Mouse (Mus musculus) heart, embryonic 11.5 days (tissue): ENCODE results near the gene Insrr. TPM values are rescaled to one million over a fixed set of nuclear protein-coding genes. Genes with fewer than 3 reads are reported as not detected.

ENCODE experiments used
- ATAC-seq: fragments of 200-750 bp; cut with Nextera tagmentation; replicated peaks from 2 replicates; pipeline ENCODE4 v1.8.0; 2017; ENCODE audit warnings: moderate library complexity; ENCODE audit not compliant: insufficient number of reproducible peaks, low FRiP score, low TSS enrichment
- H3K27ac ChIP-seq: fragments of 300-500 bp; sonication (generic); 2 replicates; pipeline ENCODE4 v1.5.1; 2014; ENCODE audit warnings: mild to moderate bottlenecking, low read depth, low read length
- H3K27me3 ChIP-seq: fragments of 300-500 bp; sonication (generic); 2 replicates; pipeline ENCODE4 v1.6.1; 2014; ENCODE audit warnings: mild to moderate bottlenecking, low read length, mixed read lengths; ENCODE audit not compliant: control insufficient read depth, insufficient read depth
- H3K36me3 ChIP-seq: fragments of 300-500 bp; sonication (generic); 2 replicates; pipeline ENCODE4 v1.6.1; 2014; ENCODE audit warnings: mild to moderate bottlenecking, low read length, moderate library complexity, mixed read lengths; ENCODE audit not compliant: control insufficient read depth, insufficient read depth
- H3K4me1 ChIP-seq: fragments of 300-500 bp; sonication (generic); 2 replicates; pipeline ENCODE4 v1.6.1; 2014; ENCODE audit warnings: low read length; ENCODE audit not compliant: control insufficient read depth, insufficient read depth
- H3K4me2 ChIP-seq: fragments of 300-500 bp; sonication (generic); 2 replicates; pipeline ENCODE4 v1.6.1; 2014; ENCODE audit warnings: mild to moderate bottlenecking, moderate library complexity
- H3K4me3 ChIP-seq: fragments of 300-500 bp; sonication (generic); 2 replicates; pipeline ENCODE4 v1.5.1; 2014; ENCODE audit warnings: low read depth, low read length
- H3K9ac ChIP-seq: fragments of 300-500 bp; sonication (generic); 2 replicates; pipeline ENCODE4 v1.6.1; 2014; ENCODE audit warnings: mild to moderate bottlenecking, low read depth, low read length, moderate library complexity
- H3K9me3 ChIP-seq: fragments of 300-500 bp; sonication (generic); replicated peaks from 2 replicates; pipeline ENCODE4 v1.6.1; 2016; ENCODE audit warnings: low read length; ENCODE audit not compliant: control insufficient read depth
- WGBS: fragments of 180-500 bp; shearing (Covaris S2); extraction: QIAGEN DNeasy Blood & Tissue Kit; methylation state at CpG from one replicate; pipeline ENCODE4 v1.1.7; 2014; ENCODE audit not compliant: insufficient replicate concordance; 5-methylcytosine and 5-hydroxymethylcytosine counted together
- polyA plus RNA-seq: library from polyadenylated mRNA; unstranded; fragments of >200 nt; fragmentation: Nextera tagmentation; extraction: Ambion mirVana; gene quantifications from 2 replicates; pipeline ENCODE4 v1.2.1, GENCODE M21; 2014

Gene Insrr
- polyA plus RNA-seq, 1 experiment from 2014 or later: 0.03 TPM

GRCm38 (mm10) chr3:87829025-87829424, 32.3 kb downstream of the Insrr start:
- H3K4me1 ChIP-seq: no peaks in the 10 kb centered on the region
- H3K9me3 ChIP-seq: no peaks in the 10 kb centered on the region
- no peak for ATAC-seq
- H3K36me3 ChIP-seq: no peaks in the 10 kb centered on the region
- H3K4me2 ChIP-seq: no peak overlapping the region
- H3K4me3 ChIP-seq: no peak overlapping the region
- no peak overlapping the region for H3K9ac ChIP-seq
- H3K27ac ChIP-seq: no peak overlapping the region
- 41% methylated on average over 10 of the region's 10 CpGs for WGBS
- H3K27me3 ChIP-seq: no peaks in the 10 kb centered on the region

GRCm38 (mm10) chr3:87832109-87832859, 35.5 kb downstream of the Insrr start:
- no peak overlapping the region for H3K9ac ChIP-seq
- no peaks in the 10 kb centered on the region for H3K9me3 ChIP-seq
- no peak overlapping the region for H3K27ac ChIP-seq
- H3K27me3 ChIP-seq: no peaks in the 10 kb centered on the region
- no peaks in the 10 kb centered on the region for H3K36me3 ChIP-seq
- no peak overlapping the region for H3K4me2 ChIP-seq
- H3K4me1 ChIP-seq: no peaks in the 10 kb centered on the region
- WGBS: 81% methylated on average over 7 of the region's 7 CpGs
- no peak for ATAC-seq
- H3K4me3 ChIP-seq: no peak overlapping the region

GRCm38 (mm10) chr3:87833482-87833881, 36.7 kb downstream of the Insrr start:
- Histone ChIP-seq H3K4me3 (no peak overlapping the region), H3K27ac (no peak overlapping the region), H3K9me3 (no peaks in the 10 kb centered on the region), H3K4me2 (no peak overlapping the region), H3K4me1 (no peaks in the 10 kb centered on the region), H3K27me3 (no peaks in the 10 kb centered on the region), H3K9ac (no peak overlapping the region), H3K36me3 (no peaks in the 10 kb centered on the region)
- WGBS: 68% methylated on average over 5 of the region's 5 CpGs
- no peak for ATAC-seq

- Histone ChIP-seq H3K9me3 (no peaks in the 10 kb centered on the region), H3K27me3 (peaks cover 2% of the 10 kb centered on the region; the same call in 1 of the 2 replicates), H3K27ac (no peak overlapping the region), H3K4me3 (no peak overlapping the region), H3K4me1 (no peaks in the 10 kb centered on the region), H3K36me3 (no peaks in the 10 kb centered on the region), H3K9ac (no peak overlapping the region), H3K4me2 (no peak overlapping the region)
- no peak for ATAC-seq
- 3% methylated on average over 4 of the region's 4 CpGs for WGBS
Observed at GRCm38 (mm10) chr3:87838622-87839021, 41.9 kb downstream of the Insrr start.

GRCm38 (mm10) chr3:87840858-87841257, 44.1 kb downstream of the Insrr start:
- H3K4me1 ChIP-seq: no peaks in the 10 kb centered on the region
- no peaks in the 10 kb centered on the region for H3K9me3 ChIP-seq
- no peak overlapping the region for H3K9ac ChIP-seq
- peaks cover 2% of the 10 kb centered on the region; the same call in 1 of the 2 replicates for H3K27me3 ChIP-seq
- no peak overlapping the region for H3K4me3 ChIP-seq
- no peaks in the 10 kb centered on the region for H3K36me3 ChIP-seq
- H3K27ac ChIP-seq: no peak overlapping the region
- no peak overlapping the region for H3K4me2 ChIP-seq
- no peak for ATAC-seq

GRCm38 (mm10) chr3:87844981-87845380, 48.2 kb downstream of the Insrr start:
- Histone ChIP-seq H3K4me2 (no peak overlapping the region), H3K27me3 (no peaks in the 10 kb centered on the region; the same call in 1 of the 2 replicates), H3K9ac (no peak overlapping the region), H3K36me3 (no peaks in the 10 kb centered on the region), H3K4me3 (no peak overlapping the region), H3K4me1 (peaks cover 5% of the 10 kb centered on the region; the same call in 1 of the 2 replicates), H3K27ac (no peak overlapping the region), H3K9me3 (no peaks in the 10 kb centered on the region)
- ATAC-seq: no peak
- 78% methylated on average over 4 of the region's 4 CpGs for WGBS

- no peak for ATAC-seq
- Histone ChIP-seq H3K4me2 (no peak overlapping the region), H3K4me1 (peaks cover 5% of the 10 kb centered on the region; the same call in 1 of the 2 replicates), H3K4me3 (no peak overlapping the region), H3K9me3 (no peaks in the 10 kb centered on the region), H3K36me3 (no peaks in the 10 kb centered on the region), H3K27ac (no peak overlapping the region), H3K27me3 (no peaks in the 10 kb centered on the region), H3K9ac (no peak overlapping the region)
- WGBS: 73% methylated on average over 4 of the region's 4 CpGs
Observed at GRCm38 (mm10) chr3:87846186-87846585, 49.4 kb downstream of the Insrr start.

- ATAC-seq: no peak
- no peak within 1 kb of the TSS for H3K4me3 ChIP-seq
- peaks cover 5% of the 10 kb centered on the region; the same call in 1 of the 2 replicates for H3K4me1 ChIP-seq
- WGBS: 58% methylated on average over 7 of the region's 7 CpGs
- H3K9me3 ChIP-seq: no peaks in the 10 kb centered on the region
- no peaks in the 10 kb centered on the region for H3K36me3 ChIP-seq
- H3K9ac ChIP-seq: no peak within 1 kb of the TSS
- no peak within 1 kb of the TSS for H3K27ac ChIP-seq
- H3K27me3 ChIP-seq: no peaks in the 10 kb centered on the region
- no peak within 1 kb of the TSS for H3K4me2 ChIP-seq
Observed at GRCm38 (mm10) chr3:87846650-87847110, 49.9 kb downstream of the Insrr start, which contains the start of gene Sh2d2a. Gene Sh2d2a, plus strand, starts transcription at chr3:87846755.

- H3K27me3 ChIP-seq: no peaks in the 10 kb centered on the region
- 66% methylated on average over 5 of the region's 5 CpGs for WGBS
- no peak overlapping the region for H3K9ac ChIP-seq
- H3K4me3 ChIP-seq: no peak overlapping the region
- H3K4me1 ChIP-seq: peaks cover 5% of the 10 kb centered on the region; the same call in 1 of the 2 replicates
- no peaks in the 10 kb centered on the region for H3K36me3 ChIP-seq
- no peaks in the 10 kb centered on the region for H3K9me3 ChIP-seq
- H3K4me2 ChIP-seq: no peak overlapping the region
- ATAC-seq: no peak
- no peak overlapping the region for H3K27ac ChIP-seq
Observed at GRCm38 (mm10) chr3:87847680-87848079, 50.9 kb downstream of the Insrr start.
